Mouse (Mus musculus) hindbrain, embryonic 16.5 days (tissue): ENCODE measurements at regions not wholly inside any gene's neighbourhood (a gene's known extent, or its start where the extent isn't known, plus 50 kb on each side); places are given as distances from the start of the nearest gene placed in this dataset.
A peak's percentile ranks its signal among the peaks of the same experiment; 100 is the strongest.

Source experiments
- ATAC-seq: fragments of 200-750 bp; cut with Nextera tagmentation; 2 replicates; pipeline ENCODE4 v1.8.0; 2017; ENCODE audit warnings: moderate TSS enrichment, moderate library complexity
- H3K27ac ChIP-seq: fragments of 300-500 bp; sonication (generic); 2 replicates; pipeline ENCODE4 v1.5.1; 2014; ENCODE audit warnings: low read depth, mild to moderate bottlenecking, control low read depth, low read length, moderate library complexity
- H3K27me3 ChIP-seq: fragments of 300-500 bp; sonication (generic); replicated peaks from 2 replicates; pipeline ENCODE4 v1.6.1; 2014; ENCODE audit warnings: low read length; ENCODE audit not compliant: control insufficient read depth, insufficient read depth
- H3K36me3 ChIP-seq: fragments of 300-500 bp; sonication (generic); 2 replicates; pipeline ENCODE4 v1.6.1; 2014; ENCODE audit warnings: mild to moderate bottlenecking, low read length, moderate library complexity, mixed read lengths; ENCODE audit not compliant: control insufficient read depth, insufficient read depth
- H3K4me1 ChIP-seq: fragments of 300-500 bp; sonication (generic); 2 replicates; pipeline ENCODE4 v1.6.1; 2014; ENCODE audit warnings: low read depth, low read length; ENCODE audit not compliant: control insufficient read depth, insufficient read depth
- H3K4me2 ChIP-seq: fragments of 300-500 bp; sonication (generic); 2 replicates; pipeline ENCODE4 v1.6.1; 2014; ENCODE audit warnings: mild to moderate bottlenecking, low read length, control low read depth, moderate library complexity
- H3K4me3 ChIP-seq: fragments of 300-500 bp; sonication (generic); 2 replicates; pipeline ENCODE4 v1.5.1; 2014; ENCODE audit warnings: mild to moderate bottlenecking, low read length, control low read depth, moderate library complexity
- H3K9ac ChIP-seq: fragments of 300-500 bp; sonication (generic); 2 replicates; pipeline ENCODE4 v1.6.1; 2014; ENCODE audit warnings: low read depth, mild to moderate bottlenecking, control low read depth, low read length, moderate library complexity
- H3K9me3 ChIP-seq: fragments of 300-500 bp; sonication (generic); 2 replicates; pipeline ENCODE4 v1.6.1; 2014; ENCODE audit warnings: mild to moderate bottlenecking, low read length, moderate library complexity; ENCODE audit not compliant: control insufficient read depth
- WGBS: fragments of 180-500 bp; shearing (Covaris S2); extraction: QIAGEN DNeasy Blood & Tissue Kit; methylation state at CpG from one replicate; pipeline ENCODE4 v1.1.7; 2014; 5-methylcytosine and 5-hydroxymethylcytosine counted together

DNA sequence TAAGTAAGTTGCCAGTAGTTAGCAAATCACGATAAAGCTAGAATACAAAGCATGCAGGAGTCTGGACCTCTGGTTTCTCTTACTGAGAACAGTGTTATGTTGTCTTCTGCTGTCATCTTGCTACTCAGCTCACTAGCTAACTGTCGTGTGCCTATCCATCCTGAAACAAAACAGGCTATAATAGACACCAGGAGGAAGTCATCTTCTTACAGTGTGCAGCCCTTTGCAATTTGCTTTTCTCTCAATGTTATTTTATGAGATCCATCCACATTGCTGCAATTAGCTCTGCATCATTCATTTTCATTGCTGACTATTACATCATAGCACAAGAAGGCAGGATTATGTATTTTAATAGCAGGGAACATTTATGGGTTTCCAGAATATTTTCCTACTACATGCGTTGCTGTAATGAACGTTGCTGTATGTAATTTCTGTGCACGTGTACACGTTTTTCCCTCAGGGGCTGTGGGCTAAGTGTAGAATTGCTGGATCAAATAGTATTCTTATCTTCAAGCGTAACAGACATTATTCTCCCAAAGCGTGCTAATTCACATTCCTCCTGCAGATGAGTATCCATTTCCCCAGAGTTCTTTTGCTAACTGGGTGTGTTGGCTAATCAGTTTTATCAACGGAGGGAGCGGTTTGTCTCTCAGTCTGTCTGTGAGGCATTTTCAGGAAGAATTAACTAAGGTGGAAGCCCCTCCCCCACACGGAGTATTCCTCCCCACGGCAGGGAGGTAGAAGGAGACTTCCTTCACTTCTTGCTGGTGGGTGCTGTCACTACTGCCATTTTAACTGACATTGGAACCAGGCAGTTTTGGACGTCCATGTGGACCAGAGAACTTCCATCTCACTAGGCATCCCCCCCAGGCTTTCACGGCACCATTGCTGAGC lies 139.1 kb upstream of the Tyw5 start:
- Histone ChIP-seq H3K27ac (no peak overlapping the region), H3K36me3 (no peaks in the 10 kb centered on the region), H3K4me2 (0 out of 2 replicates have a peak overlapping the region, but pooled peaks have one; percentile 1), H3K4me1 (0 out of 2 replicates have a peak, but pooled peaks cover 2% of the 10 kb centered on the region), H3K9ac (no peak overlapping the region), H3K4me3 (no peak overlapping the region), H3K9me3 (no peaks in the 10 kb centered on the region), H3K27me3 (no peaks in the 10 kb centered on the region)
- 50% methylated on average over 14 of the region's 14 CpGs for WGBS
- ATAC-seq: peak; percentile 61

GRCm38 (mm10) chr1:57561517-57561916 lies 154.6 kb upstream of the Tyw5 start:
- Histone ChIP-seq H3K9me3 (no peaks in the 10 kb centered on the region), H3K27ac (no peak overlapping the region), H3K4me3 (no peak overlapping the region), H3K4me2 (no peak overlapping the region), H3K36me3 (no peaks in the 10 kb centered on the region), H3K9ac (no peak overlapping the region), H3K4me1 (no peaks in the 10 kb centered on the region), H3K27me3 (no peaks in the 10 kb centered on the region)
- WGBS: 90% methylated on average over 2 of the region's 2 CpGs
- ATAC-seq: no peak

DNA sequence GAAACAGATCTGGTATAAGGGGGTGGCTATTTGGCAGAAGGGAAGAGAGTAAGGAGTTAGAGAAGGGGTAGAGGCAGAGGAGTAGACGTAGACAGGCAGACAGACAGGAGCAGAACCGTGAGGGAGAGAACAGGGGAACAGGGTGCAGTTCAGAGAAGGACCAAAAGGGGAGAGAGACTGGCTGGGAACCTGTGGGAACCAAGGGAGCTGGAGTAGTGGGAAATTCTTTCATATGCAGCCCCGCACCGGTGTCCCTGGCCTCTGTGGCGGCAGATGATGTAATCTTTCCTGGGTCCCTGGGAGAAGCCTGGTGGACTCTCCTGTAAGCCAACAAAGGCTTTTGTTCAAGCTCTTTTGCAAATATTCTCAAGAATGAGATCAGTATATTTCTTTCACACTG lies 157.8 kb upstream of the Tyw5 start:
- no peak overlapping the region for H3K9ac ChIP-seq
- 46% methylated on average over 5 of the region's 5 CpGs for WGBS
- H3K4me1 ChIP-seq: no peaks in the 10 kb centered on the region
- H3K4me2 ChIP-seq: no peak overlapping the region
- no peaks in the 10 kb centered on the region for H3K27me3 ChIP-seq
- H3K36me3 ChIP-seq: no peaks in the 10 kb centered on the region
- H3K4me3 ChIP-seq: no peak overlapping the region
- no peak overlapping the region for H3K27ac ChIP-seq
- no peak for ATAC-seq
- H3K9me3 ChIP-seq: no peaks in the 10 kb centered on the region

- no peaks in the 10 kb centered on the region for H3K36me3 ChIP-seq
Measured at GRCm38 (mm10) chr1:57572097-57572496, 165.2 kb upstream of the Tyw5 start.

DNA sequence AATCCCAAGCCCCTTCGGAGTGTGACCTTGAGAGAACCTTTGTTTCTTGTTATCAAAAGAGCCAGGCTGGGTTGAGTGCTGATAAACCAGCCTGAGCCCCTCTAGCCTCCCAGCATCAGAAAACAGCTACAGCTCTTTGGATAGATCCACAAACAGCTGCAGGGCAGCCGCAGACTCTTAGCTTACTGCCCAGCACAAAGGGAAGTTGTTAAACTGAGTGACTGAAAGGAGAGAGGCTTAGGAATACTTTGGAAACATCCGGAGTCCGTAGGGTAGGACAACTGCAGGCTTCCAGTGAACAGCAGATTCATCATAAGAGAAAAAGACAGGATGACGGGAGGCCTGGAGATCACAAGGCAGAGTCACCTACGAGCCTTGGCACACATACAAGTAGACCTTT lies 166.9 kb upstream of the Tyw5 start:
- H3K4me2 ChIP-seq: no peak overlapping the region
- 85% methylated on average over 6 of the region's 6 CpGs for WGBS
- ATAC-seq: no peak
- H3K4me3 ChIP-seq: no peak overlapping the region
- H3K27me3 ChIP-seq: no peaks in the 10 kb centered on the region
- no peak overlapping the region for H3K9ac ChIP-seq
- H3K9me3 ChIP-seq: no peaks in the 10 kb centered on the region
- no peak overlapping the region for H3K27ac ChIP-seq
- no peaks in the 10 kb centered on the region for H3K36me3 ChIP-seq
- H3K4me1 ChIP-seq: no peaks in the 10 kb centered on the region

More at GRCm38 (mm10) chr1:57572097-57572496, 165.2 kb upstream of the Tyw5 start:
- H3K4me1 ChIP-seq: no peaks in the 10 kb centered on the region
- no peak for ATAC-seq
- no peak overlapping the region for H3K27ac ChIP-seq
- no peak overlapping the region for H3K9ac ChIP-seq
- H3K4me3 ChIP-seq: no peak overlapping the region
- no peaks in the 10 kb centered on the region for H3K27me3 ChIP-seq
- WGBS: 72% methylated on average over 5 of the region's 5 CpGs
- H3K9me3 ChIP-seq: no peaks in the 10 kb centered on the region
- no peak overlapping the region for H3K4me2 ChIP-seq

DNA sequence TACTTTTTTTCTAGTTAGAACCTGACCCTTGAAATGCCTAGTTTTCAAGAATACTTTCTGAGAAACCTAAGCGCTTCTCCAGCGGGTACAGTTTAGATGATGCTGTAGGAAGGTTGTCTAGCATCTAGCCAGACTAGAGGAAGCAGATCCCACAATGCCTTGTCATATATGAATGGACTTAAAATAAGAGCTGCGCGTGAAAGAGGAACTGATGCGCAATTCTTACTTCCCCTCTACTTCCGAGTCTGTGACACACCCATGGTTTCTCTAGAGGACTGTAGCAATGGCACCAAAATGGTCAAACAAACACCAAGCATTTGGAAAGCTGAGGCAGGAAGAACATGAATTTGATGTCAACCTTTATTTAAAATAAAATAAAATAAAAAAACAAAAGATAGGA lies 167.6 kb upstream of the Tyw5 start:
- no peak for ATAC-seq
- H3K4me3 ChIP-seq: no peak overlapping the region
- no peak overlapping the region for H3K27ac ChIP-seq
- H3K4me2 ChIP-seq: no peak overlapping the region
- no peaks in the 10 kb centered on the region for H3K27me3 ChIP-seq
- no peaks in the 10 kb centered on the region for H3K36me3 ChIP-seq
- no peaks in the 10 kb centered on the region for H3K4me1 ChIP-seq
- no peaks in the 10 kb centered on the region for H3K9me3 ChIP-seq
- 97% methylated on average over 6 of the region's 6 CpGs for WGBS
- no peak overlapping the region for H3K9ac ChIP-seq

- ATAC-seq: no peak
Measured at GRCm38 (mm10) chr1:57576066-57576753, 169.3 kb upstream of the Tyw5 start.

DNA sequence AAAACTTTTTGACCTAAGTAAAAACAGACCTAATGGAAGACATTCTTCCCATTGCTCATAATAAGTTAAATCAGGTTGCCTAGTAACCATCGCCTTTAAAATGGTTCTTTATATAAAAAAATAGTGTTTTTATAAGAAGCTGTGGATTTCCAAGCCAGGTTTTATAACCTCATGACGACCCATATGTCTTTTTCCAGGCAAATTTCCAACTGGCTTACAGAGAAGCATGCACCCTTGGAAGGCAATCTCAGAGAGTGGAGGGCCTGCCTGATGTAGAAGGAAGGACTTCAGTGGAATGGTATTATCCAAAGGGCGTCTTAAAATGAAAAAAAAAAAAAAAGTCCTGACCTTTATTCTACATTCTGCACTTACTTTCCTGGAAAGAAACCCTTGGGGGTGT lies 172.2 kb upstream of the Tyw5 start:
- no peak for ATAC-seq
- Histone ChIP-seq H3K27me3 (no peaks in the 10 kb centered on the region), H3K4me2 (no peak overlapping the region), H3K9me3 (no peaks in the 10 kb centered on the region), H3K27ac (no peak overlapping the region), H3K4me1 (no peaks in the 10 kb centered on the region), H3K36me3 (no peaks in the 10 kb centered on the region), H3K9ac (no peak overlapping the region), H3K4me3 (no peak overlapping the region)
- 73% methylated on average over 3 of the region's 3 CpGs for WGBS

More at GRCm38 (mm10) chr1:57576066-57576753, 169.3 kb upstream of the Tyw5 start:
- H3K4me1 ChIP-seq: no peaks in the 10 kb centered on the region
- no peaks in the 10 kb centered on the region for H3K27me3 ChIP-seq
- no peaks in the 10 kb centered on the region for H3K36me3 ChIP-seq
- 89% methylated on average over 5 of the region's 5 CpGs for WGBS
- no peaks in the 10 kb centered on the region for H3K9me3 ChIP-seq
- H3K4me2 ChIP-seq: no peak overlapping the region
- no peak overlapping the region for H3K4me3 ChIP-seq
- no peak overlapping the region for H3K9ac ChIP-seq
- no peak overlapping the region for H3K27ac ChIP-seq
